Mouse (Mus musculus) embryo, embryonic 11 days (tissue): ENCODE data around the gene Spag6.

ENCODE experiments used
- DNase-seq: peaks from one replicate; pipeline ENCODE4 v3.0.0-alpha.2; 2015

Spag6 gene

DNA sequence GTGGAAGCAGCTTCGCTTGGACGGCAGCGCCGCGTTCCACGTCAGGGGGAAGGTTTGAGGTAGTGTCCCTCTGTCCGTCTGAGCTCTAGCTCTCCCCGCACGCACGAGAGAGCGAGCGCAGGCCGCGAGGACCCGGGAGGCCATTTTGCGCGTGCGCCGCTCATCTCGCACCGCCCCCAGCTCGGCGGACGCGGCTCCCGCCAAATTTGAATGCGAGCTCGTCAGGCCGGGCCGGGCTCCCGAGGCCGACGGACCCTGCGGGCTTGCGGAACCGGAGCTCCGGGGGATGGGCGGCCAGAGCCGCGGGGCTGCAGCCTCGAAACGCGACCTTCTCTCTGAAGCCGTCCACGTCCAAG is 5.1 kb upstream of the Spag6 start:
- DNase-seq, result peak; percentile 89

- peak; percentile 77 for DNase-seq
These were observed 4.5 kb upstream of the Spag6 start for GRCm38 (mm10) chr2:18689064-18689921.

GRCm38 (mm10) chr2:18690055-18690691 is 3.7 kb upstream of the Spag6 start:
- peak; percentile 80 for DNase-seq

GRCm38 (mm10) chr2:18690756-18691155 is 3.1 kb upstream of the Spag6 start:
- no peak for DNase-seq

GRCm38 (mm10) chr2:18692031-18692430 is 1.8 kb upstream of the Spag6 start:
- DNase-seq, result no peak

DNA sequence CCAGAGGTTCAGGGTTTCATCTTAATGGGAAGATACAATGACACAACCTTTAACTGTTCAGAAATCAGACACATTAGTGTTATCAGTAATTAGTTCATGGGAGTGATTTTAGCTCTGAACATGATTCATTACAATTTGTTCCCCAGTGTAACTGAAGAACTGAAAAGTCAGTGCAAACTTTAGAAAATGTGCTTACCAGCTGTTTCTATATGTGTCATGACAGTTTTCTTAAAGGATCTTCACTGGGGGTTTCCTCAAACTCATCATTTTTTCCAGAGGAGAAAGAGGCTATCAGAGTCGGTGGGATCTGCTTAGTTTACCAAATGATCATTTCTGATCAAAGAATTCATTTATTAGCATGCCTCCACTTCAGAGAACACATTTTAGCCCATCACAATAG is 1.3 kb upstream of the Spag6 start:
- no peak for DNase-seq

GRCm38 (mm10) chr2:18693491-18693870 is 351 bp upstream of the Spag6 start:
- DNase-seq, result no peak

GRCm38 (mm10) chr2:18694611-18694950 is 749 bp downstream of the Spag6 start:
- DNase-seq, result peak; percentile 76

GRCm38 (mm10) chr2:18695163-18695562 is 1.3 kb downstream of the Spag6 start:
- no peak for DNase-seq

- peak; percentile 41 for DNase-seq
These were observed 1.9 kb downstream of the Spag6 start for GRCm38 (mm10) chr2:18695629-18696150.

DNA sequence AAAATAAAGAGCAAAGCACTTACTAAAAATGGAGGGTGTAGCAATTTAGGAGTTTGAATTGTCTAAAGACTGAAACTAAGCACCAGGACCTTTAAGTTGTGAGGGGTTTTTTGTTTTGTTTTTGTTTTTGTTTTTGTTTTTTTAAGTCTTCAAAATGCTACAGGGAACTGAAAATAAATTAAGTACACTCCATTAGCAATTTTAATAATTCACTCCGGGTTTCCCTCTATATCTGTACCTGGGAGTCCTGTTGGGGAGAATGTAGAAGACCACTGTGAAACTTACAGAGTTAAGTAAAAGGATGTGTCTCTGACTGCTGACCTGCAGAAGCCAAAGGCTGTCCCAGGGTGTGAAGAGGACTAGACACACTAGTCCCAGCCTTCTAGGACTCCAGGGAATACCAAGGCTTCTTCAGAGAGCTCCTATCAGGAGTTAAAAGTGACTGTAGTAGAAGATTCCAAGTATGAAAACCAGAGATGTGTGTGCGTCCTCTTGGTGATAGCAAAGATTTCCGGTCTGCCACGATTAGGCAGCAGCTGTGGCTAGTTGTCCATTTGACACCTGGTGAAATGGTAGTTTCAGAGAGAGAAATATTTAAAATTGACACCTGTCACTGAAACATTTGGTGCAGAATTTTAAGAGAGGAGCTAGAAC is 3.9 kb downstream of the Spag6 start:
- DNase-seq, result peak; percentile 41

DNA sequence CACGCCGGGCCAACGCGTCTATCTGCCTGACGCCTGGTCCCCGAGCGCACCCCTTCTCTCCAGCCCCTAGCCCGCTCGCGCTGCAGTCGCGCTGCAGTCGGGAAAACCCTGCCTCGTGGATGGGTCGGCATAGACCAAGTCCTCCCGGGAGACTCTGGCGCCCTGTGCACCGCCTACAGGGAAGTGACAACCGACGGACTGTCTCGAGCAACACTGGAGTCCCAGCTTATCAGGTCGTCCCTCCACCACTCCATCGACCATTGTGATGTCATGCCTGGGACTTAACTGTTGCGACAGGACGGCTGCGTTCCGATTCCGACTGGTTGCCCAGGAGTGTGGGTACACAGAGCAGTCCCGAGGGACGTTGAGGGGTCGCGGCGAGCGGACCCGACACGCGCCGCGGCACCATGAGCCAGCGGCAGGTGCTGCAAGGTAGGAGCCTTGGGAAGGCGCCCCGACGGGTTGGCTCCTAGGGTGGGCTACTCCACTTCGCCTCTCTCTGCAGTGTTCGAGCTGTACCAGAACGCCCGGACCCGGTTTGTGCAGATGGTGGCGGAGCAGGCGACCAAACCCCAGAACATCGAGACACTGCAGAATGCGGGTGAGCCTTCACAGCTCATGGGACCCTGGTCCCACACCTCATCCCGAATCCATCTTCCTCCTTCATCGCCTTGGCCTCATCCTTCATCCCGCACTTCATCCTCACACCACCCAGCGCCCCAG is 5.0 kb downstream of the Spag6 start:
- DNase-seq, result peak; percentile 56

GRCm38 (mm10) chr2:18699401-18699990 is 5.7 kb downstream of the Spag6 start:
- peak; percentile 24 for DNase-seq

DNA sequence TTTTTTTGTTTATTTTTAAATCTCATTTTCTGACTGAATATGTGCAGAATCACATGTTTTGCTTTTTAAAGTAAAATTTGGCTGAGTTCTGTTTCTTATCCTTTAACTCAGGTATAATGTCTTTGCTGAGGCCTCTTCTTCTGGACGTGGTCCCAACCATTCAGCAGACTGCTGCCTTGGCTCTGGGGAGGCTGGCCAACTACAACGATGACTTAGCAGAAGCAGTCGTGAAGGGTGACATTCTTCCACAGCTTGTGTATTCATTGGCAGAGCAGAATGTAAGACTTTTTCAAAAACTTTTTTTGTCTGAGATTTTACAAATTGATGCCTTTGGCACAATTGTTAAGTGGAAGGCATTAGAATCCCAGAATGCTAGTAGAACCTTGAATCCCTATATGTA is 16.5 kb downstream of the Spag6 start:
- DNase-seq, result no peak

DNA sequence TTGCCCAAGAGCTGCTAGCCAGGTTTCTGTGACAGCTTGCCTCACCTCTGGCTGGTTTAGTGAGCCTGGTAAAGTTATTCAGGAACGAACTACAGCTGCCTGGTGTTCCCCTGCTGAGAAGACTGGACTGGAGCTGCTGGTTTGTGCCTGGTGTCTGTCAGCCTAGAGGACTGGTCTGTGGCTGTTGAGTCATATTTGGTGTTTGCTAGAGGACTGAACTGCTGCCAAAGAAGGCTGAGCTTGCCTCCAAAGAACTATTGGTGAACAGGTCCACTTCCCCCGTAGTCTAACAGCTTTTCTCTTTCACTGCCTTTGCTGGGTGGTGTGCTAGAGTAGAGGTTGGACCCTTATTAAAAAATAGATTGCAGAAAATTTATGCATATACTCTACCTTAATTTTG is 19.2 kb downstream of the Spag6 start:
- no peak for DNase-seq

GRCm38 (mm10) chr2:18714337-18714736 is 20.5 kb downstream of the Spag6 start:
- DNase-seq, result no peak

GRCm38 (mm10) chr2:18718521-18718920 is 24.7 kb downstream of the Spag6 start:
- no peak for DNase-seq

GRCm38 (mm10) chr2:18722208-18722830 is 28.5 kb downstream of the Spag6 start:
- DNase-seq, result no peak

DNA sequence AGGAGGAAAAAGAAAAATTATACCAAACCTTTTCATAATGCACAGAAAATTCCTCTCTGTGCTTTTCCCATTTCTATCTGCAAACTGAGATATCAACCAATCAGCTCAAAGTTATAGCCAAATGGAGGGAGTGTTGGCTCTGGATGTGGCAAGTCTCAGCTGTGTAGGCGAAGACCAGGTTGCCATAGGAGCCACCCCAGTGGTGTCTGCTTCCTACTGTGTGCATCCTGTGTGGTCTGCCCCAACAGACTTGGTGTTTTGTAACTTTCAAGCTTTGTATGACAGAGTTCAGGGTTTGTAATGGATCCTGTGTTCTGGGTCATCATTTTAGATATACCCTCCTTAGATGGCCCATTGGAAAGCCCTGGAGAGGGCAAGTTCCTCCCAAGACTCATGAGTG is 30.6 kb downstream of the Spag6 start:
- no peak for DNase-seq

DNA sequence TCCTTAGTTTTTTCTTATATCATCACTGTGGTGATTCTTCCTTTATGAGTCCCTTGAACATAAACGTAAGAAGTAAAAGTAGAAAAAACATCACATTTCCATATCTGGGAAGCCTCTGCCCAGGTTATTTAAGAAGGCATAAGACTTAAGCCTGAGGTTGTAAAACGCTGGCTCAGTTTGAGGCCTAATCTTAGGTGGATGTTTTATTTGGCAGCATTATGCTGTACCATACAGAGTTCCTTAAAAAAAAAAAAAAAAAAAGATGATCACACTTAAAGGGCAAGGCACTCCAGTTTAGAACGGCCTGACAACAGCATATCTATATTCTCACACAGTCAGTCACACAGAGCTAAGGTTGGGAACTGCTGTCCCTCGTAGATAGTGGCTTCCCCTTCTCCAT is 32.0 kb downstream of the Spag6 start:
- DNase-seq, result no peak

GRCm38 (mm10) chr2:18731718-18732117 is 37.9 kb downstream of the Spag6 start:
- peak; percentile 61 for DNase-seq

DNA sequence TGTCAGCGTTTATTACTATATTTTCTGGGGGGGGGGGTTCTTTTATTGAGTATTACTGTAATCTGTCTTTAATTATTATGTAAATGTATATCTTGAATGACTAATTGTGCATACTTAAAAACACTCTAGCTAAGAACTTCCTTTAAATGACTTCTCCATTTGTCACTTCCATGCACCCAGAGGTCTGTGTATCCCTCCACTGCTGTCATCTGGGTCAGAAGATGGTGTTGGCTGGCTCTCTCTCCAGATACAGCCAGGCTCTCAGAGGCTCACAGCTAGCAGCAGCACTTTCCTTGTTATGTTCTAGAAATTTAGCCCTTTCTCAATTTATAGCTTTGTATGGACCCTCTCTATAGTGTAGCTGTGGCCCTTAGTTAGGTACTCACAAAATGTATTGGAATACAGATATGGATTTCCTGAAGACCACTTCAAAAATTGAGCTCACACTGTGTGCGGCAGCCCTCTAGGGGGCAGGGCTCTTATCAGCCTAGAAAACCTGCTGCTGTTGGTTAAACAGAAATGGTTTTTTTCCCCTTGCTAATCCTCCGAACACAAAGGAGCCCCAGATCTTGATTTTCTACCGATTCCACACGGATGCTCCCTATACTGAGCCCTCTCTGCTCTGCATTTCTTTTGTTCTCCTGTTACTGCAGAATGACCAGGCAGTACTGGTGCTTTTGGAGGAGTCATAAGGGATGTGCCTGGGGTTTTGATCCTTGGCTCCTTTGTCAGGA is 40.7 kb downstream of the Spag6 start:
- DNase-seq, result peak; percentile 35
